Mouse (Mus musculus) splenic B cell, adult 2 months (primary cell): ENCODE data around the gene Flnc.

ENCODE experiments used
- DNase-seq: peaks from one replicate; pipeline ENCODE4 v3.0.0-alpha.2; 2011; ENCODE audit warnings: low read depth, low spot score
- H3K27me3 ChIP-seq: 2 replicates; pipeline ENCODE4 v1.6.1; 2012; ENCODE audit warnings: mild to moderate bottlenecking, low read length, moderate library complexity, mixed read lengths; ENCODE audit not compliant: control insufficient read depth, poor library complexity, insufficient read depth, severe bottlenecking
- H3K36me3 ChIP-seq: 2 replicates; pipeline ENCODE4 v1.6.1; 2012; ENCODE audit warnings: mild to moderate bottlenecking, low read length, moderate library complexity, mixed read lengths; ENCODE audit not compliant: control insufficient read depth, poor library complexity, insufficient read depth, severe bottlenecking

The Flnc gene

GRCm38 (mm10) chr6:29439789-29440188 lies 6.7 kb downstream of the Flnc start:
- no peaks in the 10 kb centered on the region; the same call in 1 of the 2 replicates for H3K27me3 ChIP-seq
- no peak for DNase-seq
- no peaks in the 10 kb centered on the region for H3K36me3 ChIP-seq

- peak; percentile 71 for DNase-seq
- Histone ChIP-seq H3K27me3 (no peaks in the 10 kb centered on the region; the same call in 1 of the 2 replicates), H3K36me3 (no peaks in the 10 kb centered on the region)
These were observed 11.7 kb downstream of the Flnc start for GRCm38 (mm10) chr6:29444773-29445172.

- no peak for DNase-seq
- H3K27me3 ChIP-seq, result no peaks in the 10 kb centered on the region; the same call in 1 of the 2 replicates
- no peaks in the 10 kb centered on the region for H3K36me3 ChIP-seq
These were observed 12.3 kb downstream of the Flnc start for GRCm38 (mm10) chr6:29445354-29445753.

- no peaks in the 10 kb centered on the region for H3K27me3 ChIP-seq
- H3K36me3 ChIP-seq, result no peaks in the 10 kb centered on the region
- no peak for DNase-seq
These were observed 16.8 kb downstream of the Flnc start for GRCm38 (mm10) chr6:29449858-29450257.

GRCm38 (mm10) chr6:29450667-29451066 lies 17.6 kb downstream of the Flnc start:
- DNase-seq, result no peak
- no peaks in the 10 kb centered on the region for H3K27me3 ChIP-seq

GRCm38 (mm10) chr6:29461502-29461901 lies 28.4 kb downstream of the Flnc start:
- no peaks in the 10 kb centered on the region; the same call in 1 of the 2 replicates for H3K27me3 ChIP-seq
- DNase-seq, result no peak
- no peaks in the 10 kb centered on the region for H3K36me3 ChIP-seq

More at GRCm38 (mm10) chr6:29450667-29451066, 17.6 kb downstream of the Flnc start:
- H3K36me3 ChIP-seq, result no peaks in the 10 kb centered on the region

GRCm38 (mm10) chr6:29463388-29463787 lies 30.3 kb downstream of the Flnc start:
- H3K27me3 ChIP-seq, result no peaks in the 10 kb centered on the region; the same call in 1 of the 2 replicates
- no peaks in the 10 kb centered on the region for H3K36me3 ChIP-seq
- DNase-seq, result no peak

- H3K36me3 ChIP-seq, result peaks cover 3% of the 10 kb centered on the region; the same call in 1 of the 2 replicates
- no peaks in the 10 kb centered on the region; the same call in 1 of the 2 replicates for H3K27me3 ChIP-seq
- DNase-seq, result peak; percentile 97
These were observed 34.7 kb downstream of the Flnc start, which contains the start of gene Atp6v1f for GRCm38 (mm10) chr6:29467583-29468354. TSS of gene Atp6v1f (plus strand) at chr6:29467718.

GRCm38 (mm10) chr6:29468851-29469250 lies 35.8 kb downstream of the Flnc start:
- Histone ChIP-seq H3K36me3 (peaks cover 3% of the 10 kb centered on the region; the same call in 1 of the 2 replicates), H3K27me3 (no peaks in the 10 kb centered on the region)
- DNase-seq, result no peak

DNA sequence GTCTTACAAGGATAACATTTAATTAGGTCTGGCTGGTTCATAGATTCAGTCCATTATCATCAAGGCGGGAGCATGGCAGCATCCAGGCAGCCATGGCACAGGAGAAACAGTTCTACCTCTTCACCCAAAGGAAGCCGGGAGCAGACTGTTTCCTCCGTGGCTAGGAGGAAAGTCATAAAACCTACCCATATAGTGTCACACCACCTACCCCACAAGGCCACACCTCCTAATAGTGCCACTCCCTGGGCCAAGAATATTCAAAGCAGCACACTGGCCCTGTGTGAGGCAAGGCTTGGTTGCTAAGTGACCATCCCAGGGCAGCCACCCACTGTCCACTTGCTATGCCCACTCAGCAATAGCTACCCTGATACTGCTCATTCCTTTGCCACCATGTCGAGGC lies 38.1 kb downstream of the Flnc start, which contains the start of gene Atp6v1fnb:
Atp6v1fnb (plus strand) TSS at position 301 of the 400 bp plus-strand sequence.
- no peak for DNase-seq
- H3K27me3 ChIP-seq, result no peaks in the 10 kb centered on the region
- H3K36me3 ChIP-seq, result peaks cover 3% of the 10 kb centered on the region; the same call in 1 of the 2 replicates

- H3K36me3 ChIP-seq, result peaks cover 3% of the 10 kb centered on the region; the same call in 1 of the 2 replicates
- no peaks in the 10 kb centered on the region for H3K27me3 ChIP-seq
These were observed 41.1 kb downstream of the Flnc start for GRCm38 (mm10) chr6:29473941-29474691.

GRCm38 (mm10) chr6:29474736-29475135 lies 41.7 kb downstream of the Flnc start:
- Histone ChIP-seq H3K36me3 (peaks cover 3% of the 10 kb centered on the region; the same call in 1 of the 2 replicates), H3K27me3 (no peaks in the 10 kb centered on the region)
- no peak for DNase-seq

More at GRCm38 (mm10) chr6:29473941-29474691, 41.1 kb downstream of the Flnc start:
- DNase-seq, result peak; percentile 78

DNA sequence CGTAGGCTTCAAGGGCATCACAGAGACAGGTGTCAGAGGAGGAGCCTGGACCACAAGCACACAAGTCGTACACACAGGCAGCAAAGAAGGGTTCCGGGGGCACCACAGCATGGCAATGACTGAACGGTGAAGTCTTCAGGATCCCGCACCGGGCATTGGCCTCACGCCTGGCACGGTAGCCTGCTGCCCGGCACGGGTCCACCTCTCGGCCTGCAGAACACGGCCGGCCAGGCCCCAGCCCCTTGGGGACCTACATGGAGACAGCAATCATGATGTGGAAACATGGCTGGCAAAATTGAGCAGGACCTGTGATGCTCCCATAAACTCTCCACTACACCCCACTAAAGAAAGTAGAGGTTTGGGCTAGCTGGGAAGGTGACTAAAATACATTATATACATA lies 49.6 kb downstream of the Flnc start:
- DNase-seq, result no peak
- H3K36me3 ChIP-seq, result no peaks in the 10 kb centered on the region

GRCm38 (mm10) chr6:29484716-29485559 lies 51.9 kb downstream of the Flnc start:
- H3K27me3 ChIP-seq, result no peaks in the 10 kb centered on the region
- peak; percentile 75 for DNase-seq
- H3K36me3 ChIP-seq, result no peaks in the 10 kb centered on the region

More for the DNA sequence above, 49.6 kb downstream of the Flnc start:
- no peaks in the 10 kb centered on the region for H3K27me3 ChIP-seq
